Mouse (Mus musculus): ENCODE data around the gene Nodal. TPM values are rescaled to one million over a fixed set of nuclear protein-coding genes. Genes with fewer than 3 reads are reported as not detected.

Nodal gene
- total RNA-seq (2014; rRNA removed) (0.58 and 1.1 TPM in 2 replicates), polyA plus RNA-seq (2015; fragmentation: Nextera tagmentation; extraction: Ambion mirVana) (0.33 and 0.43 TPM in 2 replicates)

GRCm38 (mm10) chr10:61417672-61418071 lies at the start of gene Nodal:
Nodal (plus strand) TSS chr10:61417972.
- peaks cover 33% of the 10 kb centered on the region; the same call in 1 of the 2 replicates for H3K27me3 ChIP-seq (ENCODE audit: insufficient read depth, low read length)
- DNase-seq (ENCODE audit: low spot score), result no peak
- H3K9me3 ChIP-seq (ENCODE audit: low read length), result no peaks in the 10 kb centered on the region
- peak within 1 kb of the TSS; percentile 37; the same call in 1 of the 2 replicates for H3K9ac ChIP-seq (replicated peaks; ENCODE audit: low read length)
- H3K36me3 ChIP-seq (ENCODE audit: insufficient read depth, low read length), result no peaks in the 10 kb centered on the region
- H3K4me2 ChIP-seq (ENCODE audit: low read depth, low read length), result peak within 1 kb of the TSS; percentile 83
- WGBS, result 37% methylated on average over 10 of the region's 10 CpGs
- peak within 1 kb of the TSS; percentile 47 for H3K4me3 ChIP-seq (ENCODE audit: low read length)
- ATAC-seq, result 0 out of 2 replicates have a peak, but pooled peaks have one; percentile 20
- TF ChIP-seq CTCF (IDR thresholded peaks at IDR 0.05; ENCODE audit: low read depth), result no peak
- no peak within 1 kb of the TSS for H3K27ac ChIP-seq
- peaks cover 6% of the 10 kb centered on the region; the same call in 1 of the 2 replicates for H3K4me1 ChIP-seq (ENCODE audit: insufficient read depth, low read length)

- TF ChIP-seq CTCF (IDR thresholded peaks at IDR 0.05; ENCODE audit: low read depth), result no peak
- H3K4me2 ChIP-seq (ENCODE audit: low read depth, low read length), result no peak overlapping the region
- no peak overlapping the region for H3K27ac ChIP-seq
- H3K27me3 ChIP-seq (ENCODE audit: insufficient read depth, low read length), result no peaks in the 10 kb centered on the region
- DNase-seq (ENCODE audit: low spot score) (no peak), ATAC-seq (no peak)
- H3K4me1 ChIP-seq (ENCODE audit: insufficient read depth, low read length), result peaks cover 14% of the 10 kb centered on the region
- H3K36me3 ChIP-seq (ENCODE audit: insufficient read depth, low read length), result no peaks in the 10 kb centered on the region
- 65% methylated on average over 5 of the region's 5 CpGs for WGBS
- H3K9ac ChIP-seq (replicated peaks; ENCODE audit: low read length), result no peak overlapping the region
- no peak overlapping the region for H3K4me3 ChIP-seq (ENCODE audit: low read length)
- no peaks in the 10 kb centered on the region for H3K9me3 ChIP-seq (ENCODE audit: low read length)
Measured at GRCm38 (mm10) chr10:61369755-61370154, 48.0 kb upstream of the Nodal start.

DNA sequence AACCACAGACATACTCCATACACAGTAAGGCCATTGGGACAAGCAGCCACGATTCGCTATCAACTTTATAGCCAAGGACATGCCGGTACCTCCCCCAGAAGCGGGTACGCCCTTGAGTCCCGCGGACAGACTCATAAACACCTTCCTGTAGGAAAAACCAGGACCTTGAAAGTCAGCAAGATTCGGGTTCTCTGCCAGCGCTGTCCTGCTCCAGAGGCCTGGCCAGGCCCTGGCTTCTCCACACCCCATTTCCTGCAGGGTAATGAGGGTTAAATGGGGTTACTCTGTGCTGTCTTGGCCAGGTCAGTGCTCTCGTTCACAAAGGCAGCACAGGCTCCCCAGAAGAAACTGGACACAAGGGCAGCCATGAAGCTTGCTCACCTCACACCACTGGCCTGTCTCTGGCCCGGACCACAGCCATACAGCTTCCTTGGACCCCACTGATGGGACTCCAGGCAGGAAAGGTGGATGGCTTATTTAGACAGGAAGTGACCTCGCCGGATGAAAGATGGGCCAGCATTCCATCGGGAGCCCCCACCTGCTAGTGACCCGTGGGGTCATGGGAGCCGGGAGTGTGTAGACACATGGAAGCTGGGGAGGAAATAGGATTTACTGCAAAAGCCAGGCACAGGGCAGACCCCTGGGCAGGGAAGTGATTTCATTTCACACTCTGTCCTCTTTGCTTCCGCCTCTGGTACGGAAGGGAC lies 47.3 kb upstream of the Nodal start:
- WGBS, result 76% methylated on average over 18 of the region's 18 CpGs
- H3K27ac ChIP-seq, result peak overlapping the region; percentile 11; the same call in 1 of the 2 replicates

GRCm38 (mm10) chr10:61371884-61372584 lies 45.7 kb upstream of the Nodal start:
- H3K9me3 ChIP-seq (ENCODE audit: low read length), result no peaks in the 10 kb centered on the region
- no peak overlapping the region for H3K4me2 ChIP-seq (ENCODE audit: low read depth, low read length)
- H3K36me3 ChIP-seq (ENCODE audit: insufficient read depth, low read length), result no peaks in the 10 kb centered on the region
- 69% methylated on average over 9 of the region's 9 CpGs for WGBS
- H3K27me3 ChIP-seq (ENCODE audit: insufficient read depth, low read length), result no peaks in the 10 kb centered on the region
- no peak overlapping the region for H3K9ac ChIP-seq (replicated peaks; ENCODE audit: low read length)
- no peak for DNase-seq (ENCODE audit: low spot score)
- ATAC-seq, result no peak
- H3K4me3 ChIP-seq (ENCODE audit: low read length), result no peak overlapping the region
- H3K27ac ChIP-seq, result peak overlapping the region; percentile 68
- no peak for TF ChIP-seq CTCF (IDR thresholded peaks at IDR 0.05; ENCODE audit: low read depth)
- peaks cover 17% of the 10 kb centered on the region for H3K4me1 ChIP-seq (ENCODE audit: insufficient read depth, low read length)

More for the DNA sequence above, 47.3 kb upstream of the Nodal start:
- H3K4me1 ChIP-seq (ENCODE audit: insufficient read depth, low read length), result peaks cover 17% of the 10 kb centered on the region
- H3K4me3 ChIP-seq (ENCODE audit: low read length), result no peak overlapping the region
- H3K36me3 ChIP-seq (ENCODE audit: insufficient read depth, low read length), result no peaks in the 10 kb centered on the region
- no peaks in the 10 kb centered on the region for H3K27me3 ChIP-seq (ENCODE audit: insufficient read depth, low read length)
- no peak overlapping the region for H3K4me2 ChIP-seq (ENCODE audit: low read depth, low read length)
- no peak for DNase-seq (ENCODE audit: low spot score)
- no peak for TF ChIP-seq CTCF (IDR thresholded peaks at IDR 0.05; ENCODE audit: low read depth)
- H3K9ac ChIP-seq (replicated peaks; ENCODE audit: low read length), result no peak overlapping the region
- no peaks in the 10 kb centered on the region for H3K9me3 ChIP-seq (ENCODE audit: low read length)
- no peak for ATAC-seq

GRCm38 (mm10) chr10:61372585-61372923 lies 45.2 kb upstream of the Nodal start:
- Histone ChIP-seq H3K9ac (replicated peaks; ENCODE audit: low read length) (no peak overlapping the region), H3K27ac (peak overlapping the region; percentile 68), H3K9me3 (ENCODE audit: low read length) (no peaks in the 10 kb centered on the region), H3K36me3 (ENCODE audit: insufficient read depth, low read length) (no peaks in the 10 kb centered on the region), H3K4me1 (ENCODE audit: insufficient read depth, low read length) (peaks cover 17% of the 10 kb centered on the region), H3K27me3 (ENCODE audit: insufficient read depth, low read length) (no peaks in the 10 kb centered on the region), H3K4me2 (ENCODE audit: low read depth, low read length) (no peak overlapping the region), H3K4me3 (ENCODE audit: low read length) (no peak overlapping the region)
- peak; percentile 20 for TF ChIP-seq CTCF (IDR thresholded peaks at IDR 0.05; ENCODE audit: low read depth)
- DNase-seq (ENCODE audit: low spot score) (peak; percentile 72), ATAC-seq (peak; percentile 71)
- 43% methylated on average over 4 of the region's 4 CpGs for WGBS

GRCm38 (mm10) chr10:61374076-61374475 lies 43.7 kb upstream of the Nodal start:
- no peaks in the 10 kb centered on the region for H3K27me3 ChIP-seq (ENCODE audit: insufficient read depth, low read length)
- no peak for DNase-seq (ENCODE audit: low spot score)
- 61% methylated on average over 4 of the region's 4 CpGs for WGBS

More at GRCm38 (mm10) chr10:61374076-61374475, 43.7 kb upstream of the Nodal start:
- no peaks in the 10 kb centered on the region for H3K9me3 ChIP-seq (ENCODE audit: low read length)
- no peak overlapping the region for H3K4me2 ChIP-seq (ENCODE audit: low read depth, low read length)
- TF ChIP-seq CTCF (IDR thresholded peaks at IDR 0.05; ENCODE audit: low read depth), result no peak
- H3K4me3 ChIP-seq (ENCODE audit: low read length), result no peak overlapping the region
- no peaks in the 10 kb centered on the region for H3K36me3 ChIP-seq (ENCODE audit: insufficient read depth, low read length)
- no peak overlapping the region for H3K27ac ChIP-seq
- ATAC-seq, result no peak
- no peak overlapping the region for H3K9ac ChIP-seq (replicated peaks; ENCODE audit: low read length)
- H3K4me1 ChIP-seq (ENCODE audit: insufficient read depth, low read length), result peaks cover 20% of the 10 kb centered on the region

All from hindbrain, postnatal 0 days (tissue).